28 mouse cellular contexts compared by ENCODE assay signal in the genomic region with DNA sequence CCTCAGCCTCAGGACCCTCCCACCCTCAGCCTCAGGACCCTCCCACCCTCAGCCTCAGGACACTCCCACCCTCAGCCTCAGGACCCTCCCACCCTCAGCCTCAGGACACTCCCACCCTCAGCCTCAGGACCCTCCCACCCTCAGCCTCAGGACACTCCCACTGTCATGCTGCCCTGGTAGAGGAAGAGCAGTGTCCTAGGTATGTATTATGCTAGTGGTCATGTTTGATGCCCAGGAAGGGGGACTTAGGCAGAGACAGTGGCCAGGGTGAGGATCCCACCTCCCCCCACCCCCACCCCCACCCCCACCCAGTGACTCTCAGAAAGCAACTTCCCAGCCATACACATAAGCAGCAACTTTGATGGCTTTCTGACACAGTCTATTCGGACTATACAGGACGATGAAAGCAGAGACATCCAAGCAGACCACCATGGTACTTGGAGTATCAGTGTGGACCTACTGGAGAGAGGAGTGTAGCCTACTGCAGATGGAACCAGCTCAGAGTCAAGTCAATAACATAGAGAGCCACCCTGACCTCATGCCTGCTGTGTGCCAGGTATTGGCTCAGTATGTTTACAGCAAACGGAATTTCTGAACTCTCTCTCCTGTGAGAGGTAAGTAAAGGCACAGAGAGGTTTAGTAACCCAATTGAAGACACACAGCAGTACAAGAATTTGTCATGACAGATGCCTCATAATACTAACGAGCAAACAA. TPM values are rescaled to one million over a fixed set of nuclear protein-coding genes. Genes with fewer than 3 reads are reported as not detected.
A peak's percentile ranks its signal among the peaks of the same experiment; 100 is the strongest.
DNase-seq lines count a peak whose midpoint lies in the region; ATAC-seq and TF ChIP-seq lines count a peak whose summit lies in the region.
"Had no signal": no experiment of that assay in that cellular context is flagged by ENCODE, and none has a peak within 500 bp of the region (broad histone marks: within the 10 kb centered on the region; RNA-seq: fewer than 3 reads in every experiment).

No protein-coding gene starts in this region.

- DNase-seq in liver, postnatal 0 days: no peak
- DNase-seq in liver: no peak
- no peak for DNase-seq in limb, embryonic 10.5 days (ENCODE audit: low spot score)
- DNase-seq in gastrocnemius, adult 8-10 months (ENCODE audit: low spot score in 2 of 2): no peak
- DNase-seq in neural tube, embryonic 10.5 days (ENCODE audit: extremely low spot score, low spot score): no peak
- DNase-seq: adrenal gland, postnatal 36 days; cerebellum, adult 9-11 months; gastrocnemius, postnatal 14 days; heart, adult 11 months; kidney, adult 11 months; kidney, postnatal 25 days; layer of hippocampus, postnatal 36 days; lung, adult 2 months; thymus, adult 18-20 months; thymus, postnatal 4 days had no signal

- H3K4me1 ChIP-seq in hindbrain, embryonic 13.5 days (replicated peaks): peaks cover 25% of the 10 kb centered on the region
- H3K4me1 ChIP-seq in hindbrain, embryonic 16.5 days (ENCODE audit: control insufficient read depth, insufficient read depth, low read depth, low read length): peaks cover 10% of the 10 kb centered on the region
- H3K4me1 ChIP-seq in liver, postnatal 0 days (ENCODE audit: insufficient read depth): no peaks in the 10 kb centered on the region
- peaks cover 54% of the 10 kb centered on the region for H3K4me1 ChIP-seq in limb, embryonic 10.5 days
- peaks cover 42% of the 10 kb centered on the region for H3K4me1 ChIP-seq in stomach, embryonic 14.5 days (ENCODE audit: control insufficient read depth, insufficient read depth, low read length)

- WGBS in hindbrain, embryonic 13.5 days: 78% methylated on average over 4 of the region's 4 CpGs
- 69% methylated on average over 4 of the region's 4 CpGs for WGBS in hindbrain, embryonic 16.5 days
- WGBS in liver, postnatal 0 days (ENCODE audit: insufficient replicate concordance): 66% methylated on average over 4 of the region's 4 CpGs
- 68% methylated on average over 4 of the region's 4 CpGs for WGBS in limb, embryonic 10.5 days
- WGBS in stomach, embryonic 14.5 days: 61% methylated on average over 4 of the region's 4 CpGs

- no peak overlapping the region; the same call in 1 of the 2 replicates for H3K27ac ChIP-seq in hindbrain, embryonic 13.5 days
- H3K27ac ChIP-seq in hindbrain, embryonic 16.5 days (ENCODE audit: low read depth, low read length): no peak overlapping the region
- H3K27ac ChIP-seq in liver, postnatal 0 days (ENCODE audit: low read depth): no peak overlapping the region
- H3K27ac ChIP-seq in limb, embryonic 10.5 days: peak overlapping the region; percentile 63
- H3K27ac ChIP-seq in stomach, embryonic 14.5 days (ENCODE audit: low read length): 0 out of 2 replicates have a peak overlapping the region, but pooled peaks have one; percentile 10
- H3K27ac ChIP-seq: embryonic facial prominence, embryonic 13.5 days; hindbrain, postnatal 0 days; macrophage had no signal

- no peak for TF ChIP-seq CTCF in liver, postnatal 0 days (IDR thresholded peaks at IDR 0.05; ENCODE audit: low read depth)

- no peak for ATAC-seq in hindbrain, embryonic 13.5 days (ENCODE audit: low FRiP score)
- no peak for ATAC-seq in hindbrain, embryonic 16.5 days
- peak; percentile 70 for ATAC-seq in liver, postnatal 0 days
- peak; percentile 73; the same call in 1 of the 2 replicates for ATAC-seq in stomach, embryonic 14.5 days (ENCODE audit: insufficient number of reproducible peaks, insufficient read depth, low FRiP score, low read depth)
- ATAC-seq: forebrain, embryonic 14.5 days; Patski had no signal

- H3K4me3 ChIP-seq in hindbrain, embryonic 13.5 days: no peak overlapping the region
- no peak overlapping the region for H3K4me3 ChIP-seq in hindbrain, embryonic 16.5 days (ENCODE audit: low read length)
- H3K4me3 ChIP-seq in liver, postnatal 0 days (ENCODE audit: low read depth, low read length): no peak overlapping the region
- no peak overlapping the region for H3K4me3 ChIP-seq in limb, embryonic 10.5 days
- no peak overlapping the region for H3K4me3 ChIP-seq in stomach, embryonic 14.5 days (ENCODE audit: low read depth, low read length)
- H3K4me3 ChIP-seq: embryonic facial prominence, embryonic 13.5 days had no signal

- no peaks in the 10 kb centered on the region for H3K9me3 ChIP-seq in hindbrain, embryonic 13.5 days
- no peaks in the 10 kb centered on the region for H3K9me3 ChIP-seq in hindbrain, embryonic 16.5 days (ENCODE audit: control insufficient read depth, low read length)
- H3K9me3 ChIP-seq in liver, postnatal 0 days (ENCODE audit: low read length): no peaks in the 10 kb centered on the region
- no peaks in the 10 kb centered on the region for H3K9me3 ChIP-seq in limb, embryonic 10.5 days (replicated peaks)
- H3K9me3 ChIP-seq in stomach, embryonic 14.5 days (ENCODE audit: control insufficient read depth, low read depth, low read length): no peaks in the 10 kb centered on the region
- H3K9me3 ChIP-seq: embryonic facial prominence, embryonic 13.5 days; midbrain, embryonic 10.5 days had no signal

- no peaks in the 10 kb centered on the region for H3K36me3 ChIP-seq in hindbrain, embryonic 13.5 days
- no peaks in the 10 kb centered on the region for H3K36me3 ChIP-seq in hindbrain, embryonic 16.5 days (ENCODE audit: control insufficient read depth, insufficient read depth, low read length)
- H3K36me3 ChIP-seq in liver, postnatal 0 days (replicated peaks; ENCODE audit: insufficient read depth, low read length): no peaks in the 10 kb centered on the region
- no peaks in the 10 kb centered on the region for H3K36me3 ChIP-seq in limb, embryonic 10.5 days
- no peaks in the 10 kb centered on the region for H3K36me3 ChIP-seq in stomach, embryonic 14.5 days (ENCODE audit: control insufficient read depth, insufficient read depth, low read length)
- H3K36me3 ChIP-seq: embryonic facial prominence, embryonic 13.5 days; midbrain, embryonic 10.5 days had no signal

- peak overlapping the region; percentile 39; the same call in 1 of the 2 replicates for H3K9ac ChIP-seq in hindbrain, embryonic 13.5 days
- no peak overlapping the region for H3K9ac ChIP-seq in hindbrain, embryonic 16.5 days (ENCODE audit: low read depth, low read length)
- H3K9ac ChIP-seq in liver, postnatal 0 days (replicated peaks): no peak overlapping the region
- no peak overlapping the region for H3K9ac ChIP-seq in stomach, embryonic 14.5 days (replicated peaks; ENCODE audit: low read depth, low read length)

- no peak overlapping the region for H3K4me2 ChIP-seq in hindbrain, embryonic 13.5 days
- H3K4me2 ChIP-seq in hindbrain, embryonic 16.5 days (ENCODE audit: low read length): no peak overlapping the region
- no peak overlapping the region for H3K4me2 ChIP-seq in liver, postnatal 0 days (ENCODE audit: low read depth, low read length)
- no peak overlapping the region for H3K4me2 ChIP-seq in stomach, embryonic 14.5 days (replicated peaks; ENCODE audit: low read depth, low read length)

- H3K27me3 ChIP-seq in hindbrain, embryonic 13.5 days: peaks cover 20% of the 10 kb centered on the region; the same call in 1 of the 2 replicates
- 0 out of 2 replicates have a peak, but pooled peaks cover 3% of the 10 kb centered on the region for H3K27me3 ChIP-seq in hindbrain, embryonic 16.5 days (replicated peaks; ENCODE audit: control insufficient read depth, insufficient read depth, low read length)
- H3K27me3 ChIP-seq in liver, postnatal 0 days (ENCODE audit: insufficient read depth, low read length): 0 out of 2 replicates have a peak, but pooled peaks cover 3% of the 10 kb centered on the region
- 0 out of 2 replicates have a peak, but pooled peaks cover 6% of the 10 kb centered on the region for H3K27me3 ChIP-seq in limb, embryonic 10.5 days (ENCODE audit: low read depth, poor library complexity, severe bottlenecking)
- H3K27me3 ChIP-seq in stomach, embryonic 14.5 days (ENCODE audit: control insufficient read depth, insufficient read depth, low read length): no peaks in the 10 kb centered on the region
- H3K27me3 ChIP-seq: Patski had no signal

- TF ChIP-seq EP300 in liver, postnatal 0 days (IDR thresholded peaks at IDR 0.05; ENCODE audit: low read depth): no peak

RNA-seq across cellular contexts. Expression of gene Dlk1, which starts 28.8 kb away (rescaled TPM):
- polyA plus RNA-seq in hindbrain, embryonic 13.5 days (2015; fragmentation: Nextera tagmentation; extraction: Ambion mirVana): 88.0 and 102 TPM in 2 replicates
- 57.7 and 84.8 TPM in 2 replicates for polyA plus RNA-seq in hindbrain, embryonic 16.5 days (2015; fragmentation: Nextera tagmentation; extraction: Ambion mirVana)
- 50.7 and 52.1 TPM in 2 replicates for polyA plus RNA-seq in liver, postnatal 0 days (2015; fragmentation: Nextera tagmentation; extraction: Ambion mirVana)
- 106 and 159 TPM in 2 replicates for polyA plus RNA-seq in limb, embryonic 10.5 days (2016; fragmentation: Nextera tagmentation; extraction: Ambion mirVana)
- polyA plus RNA-seq in stomach, embryonic 14.5 days (2014; fragmentation: Nextera tagmentation; extraction: Ambion mirVana): 477 and 553 TPM in 2 replicates
- total RNA-seq in gastrocnemius, adult 8-10 months (2022): 1 to 10 TPM in 2 of 4 experiments, under 1 TPM in 2; 0.56 to 1.9 (median 0.95) TPM
- total RNA-seq: common myeloid progenitor, adult 5-6 weeks; hematopoietic stem cell, adult 5-6 weeks; liver, adult 2 months; neutrophil, adult 5-6 weeks had no signal
- polyA plus RNA-seq: macrophage, Patski had no signal

Comparison
In these comparisons a context has a peak if more than half of its experiments do, and no peak if none do; other contexts are left out.
1. ATAC-seq: peak in liver, postnatal 0 days (single experiment) and stomach, embryonic 14.5 days (single experiment); none in hindbrain, embryonic 13.5 days (single experiment) and hindbrain, embryonic 16.5 days (single experiment).
2. H3K27ac ChIP-seq: peak in limb, embryonic 10.5 days (single experiment) and stomach, embryonic 14.5 days (single experiment); none in hindbrain, embryonic 13.5 days (single experiment), hindbrain, embryonic 16.5 days (single experiment) and liver, postnatal 0 days (single experiment).